Mouse (Mus musculus) cortical plate, adult 2 months (tissue): ENCODE results near the gene Tkt.

Experiments used
- CTCF ChIP-seq: fragments of 200-500 bp; IDR thresholded peaks from 2 replicates; pipeline ENCODE4 v1.5.1; 2011; ENCODE audit warnings: mild to moderate bottlenecking, control low read depth, low read length; ENCODE audit not compliant: insufficient read depth; ENCODE audit errors: extremely low read depth
- POLR2A ChIP-seq: fragments of 200-500 bp; IDR thresholded peaks from 2 replicates; pipeline ENCODE4 v1.6.1; 2011; ENCODE audit warnings: mild to moderate bottlenecking, low read length, control low read depth; ENCODE audit not compliant: insufficient read depth; ENCODE audit errors: extremely low read depth

DNA sequence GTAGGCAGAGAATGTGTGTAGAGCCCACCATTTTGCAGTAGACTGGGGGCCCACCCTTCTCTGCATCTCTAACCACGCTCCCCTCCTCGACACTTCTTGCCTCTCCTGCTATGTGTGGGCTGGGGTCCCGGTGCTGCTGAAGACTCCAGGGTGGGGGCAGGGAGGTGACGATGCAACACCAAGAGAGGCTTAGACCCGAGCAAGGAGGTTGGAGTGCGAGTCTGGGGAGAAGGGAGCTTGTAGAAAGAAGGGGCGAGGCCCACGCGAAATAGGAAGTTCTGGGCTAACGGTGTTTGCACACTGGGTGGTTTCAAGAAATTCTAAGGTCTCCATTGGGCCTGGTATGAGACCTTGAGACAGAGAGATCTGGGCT is 1.6 kb downstream of the Tkt start:
- no peak for TF ChIP-seq POLR2A
- no peak for TF ChIP-seq CTCF
